In genomic region chr3:36530345-36530744, GRCm38 (mm10) we compare ENCODE assay signal across 12 mouse cellular contexts. TPM values are rescaled to one million over a fixed set of nuclear protein-coding genes. Genes with fewer than 3 reads are reported as not detected.
A peak's percentile ranks its signal among the peaks of the same experiment; 100 is the strongest.
DNase-seq lines count a peak whose midpoint lies in the region; ATAC-seq and TF ChIP-seq lines count a peak whose summit lies in the region.
"Had no signal": no experiment of that assay in that cellular context is flagged by ENCODE, and none has a peak within 500 bp of the region (broad histone marks: within the 10 kb centered on the region; RNA-seq: fewer than 3 reads in every experiment).

No protein-coding gene starts in this region.

- no peak overlapping the region for H3K27ac ChIP-seq in forebrain, embryonic 14.5 days (ENCODE audit: low read depth, low read length)
- H3K27ac ChIP-seq in forebrain, embryonic 12.5 days, result no peak overlapping the region
- H3K27ac ChIP-seq in gastrocnemius, adult 2 months, result no peak overlapping the region

- no peak for TF ChIP-seq CTCF in gastrocnemius, adult 2 months (IDR thresholded peaks at IDR 0.05)

- no peak overlapping the region for H3K9ac ChIP-seq in forebrain, embryonic 14.5 days (ENCODE audit: low read length)
- no peak overlapping the region for H3K9ac ChIP-seq in forebrain, embryonic 12.5 days

- no peak overlapping the region for H3K4me2 ChIP-seq in forebrain, embryonic 14.5 days (ENCODE audit: low read length)
- H3K4me2 ChIP-seq in forebrain, embryonic 12.5 days, result no peak overlapping the region
- H3K4me2 ChIP-seq: liver, embryonic 11.5 days had no signal

- peak; percentile 69; the same call in 1 of the 2 replicates for ATAC-seq in forebrain, embryonic 14.5 days
- no peak for ATAC-seq in forebrain, embryonic 12.5 days (ENCODE audit: low FRiP score)
- peak; percentile 79 for ATAC-seq in frontal cortex, adult (ENCODE audit: low TSS enrichment)
- ATAC-seq: Patski had no signal

- H3K36me3 ChIP-seq in forebrain, embryonic 14.5 days (ENCODE audit: control insufficient read depth, insufficient read depth, low read length), result no peaks in the 10 kb centered on the region
- H3K36me3 ChIP-seq in forebrain, embryonic 12.5 days (replicated peaks), result no peaks in the 10 kb centered on the region

- 78% methylated on average over 6 of the region's 6 CpGs for WGBS in forebrain, embryonic 14.5 days
- WGBS in forebrain, embryonic 12.5 days, result 88% methylated on average over 6 of the region's 6 CpGs

- intact Hi-C loops in heart, postnatal 36 days (cut with DNase I), result no loop called here
- intact Hi-C loops in gastrocnemius, adult 2 months (cut with DNase I), result no loop called here

- no peaks in the 10 kb centered on the region for H3K27me3 ChIP-seq in forebrain, embryonic 14.5 days (replicated peaks; ENCODE audit: control insufficient read depth, insufficient read depth, low read length)
- peaks cover 25% of the 10 kb centered on the region; the same call in 1 of the 2 replicates for H3K27me3 ChIP-seq in forebrain, embryonic 12.5 days

- peaks cover 10% of the 10 kb centered on the region; the same call in 1 of the 2 replicates for H3K4me1 ChIP-seq in forebrain, embryonic 14.5 days (ENCODE audit: control insufficient read depth, insufficient read depth, low read length)
- H3K4me1 ChIP-seq in forebrain, embryonic 12.5 days, result peaks cover 10% of the 10 kb centered on the region; the same call in 1 of the 2 replicates

- no peaks in the 10 kb centered on the region for H3K9me3 ChIP-seq in forebrain, embryonic 14.5 days (replicated peaks; ENCODE audit: control insufficient read depth, low read length)
- no peaks in the 10 kb centered on the region for H3K9me3 ChIP-seq in forebrain, embryonic 12.5 days

- H3K4me3 ChIP-seq in forebrain, embryonic 14.5 days (ENCODE audit: low read depth, low read length), result no peak overlapping the region
- no peak overlapping the region for H3K4me3 ChIP-seq in forebrain, embryonic 12.5 days (replicated peaks)
- no peak overlapping the region for H3K4me3 ChIP-seq in gastrocnemius, adult 2 months

- peak; percentile 64 for DNase-seq in forebrain, embryonic 14.5 days (ENCODE audit: low spot score)
- DNase-seq in heart, postnatal 36 days, result peak; percentile 51 to 54
- peak; percentile 66 for DNase-seq in lung, postnatal 14 days
- DNase-seq in embryo, embryonic 9.5 days (ENCODE audit: extremely low spot score), result no peak
- DNase-seq in gastrocnemius, adult 2 months, result no peak
- DNase-seq in urinary bladder, postnatal 10 days (ENCODE audit: low spot score), result no peak
- DNase-seq: kidney, adult 18-20 months; spleen, adult 18-20 months had no signal

RNA-seq across cellular contexts. Expression of gene Gm11549, which starts 8.7 kb away (rescaled TPM):
- polyA plus RNA-seq in forebrain, embryonic 14.5 days (2014; fragmentation: Nextera tagmentation; extraction: Ambion mirVana), result 0.10 and 0.37 TPM in 2 replicates
- polyA plus RNA-seq in forebrain, embryonic 12.5 days (2016; fragmentation: Nextera tagmentation; extraction: Ambion mirVana), result 1.1 and 1.4 TPM in 2 replicates
- total RNA-seq in heart, postnatal 36 days (2021), result not detected
- not detected for total RNA-seq in gastrocnemius, adult 2 months (2021)
- polyA plus RNA-seq: liver, embryonic 11.5 days; Patski had no signal

RNA-seq across cellular contexts. Expression of gene Exosc9, which starts 22.1 kb away (rescaled TPM):
- polyA plus RNA-seq in forebrain, embryonic 14.5 days (2014; fragmentation: Nextera tagmentation; extraction: Ambion mirVana), result 92.1 and 93.0 TPM in 2 replicates
- 84.2 and 86.1 TPM in 2 replicates for polyA plus RNA-seq in forebrain, embryonic 12.5 days (2016; fragmentation: Nextera tagmentation; extraction: Ambion mirVana)
- total RNA-seq in heart, postnatal 36 days (2021), result 10 to 100 TPM; 17.0 to 18.4 TPM
- total RNA-seq in gastrocnemius, adult 2 months (2021), result 10 to 100 TPM; 16.3 to 16.9 TPM

RNA-seq across cellular contexts. Expression of gene Ccna2, which starts 41.6 kb away (rescaled TPM):
- 116 and 143 TPM in 2 replicates for polyA plus RNA-seq in forebrain, embryonic 14.5 days (2014; fragmentation: Nextera tagmentation; extraction: Ambion mirVana)
- 244 and 260 TPM in 2 replicates for polyA plus RNA-seq in forebrain, embryonic 12.5 days (2016; fragmentation: Nextera tagmentation; extraction: Ambion mirVana)
- total RNA-seq in heart, postnatal 36 days (2021), result 1 to 10 TPM; 1.5 TPM
- under 1 TPM; 0.13 to 0.14 TPM for total RNA-seq in gastrocnemius, adult 2 months (2021)

RNA-seq across cellular contexts. Expression of gene 1810062G17Rik, which starts 54.6 kb away (rescaled TPM):
- polyA plus RNA-seq in forebrain, embryonic 14.5 days (2014; fragmentation: Nextera tagmentation; extraction: Ambion mirVana), result 0.25 TPM in 1 of 2 replicates, not detected in the other
- 0.45 and 0.57 TPM in 2 replicates for polyA plus RNA-seq in forebrain, embryonic 12.5 days (2016; fragmentation: Nextera tagmentation; extraction: Ambion mirVana)
- total RNA-seq in heart, postnatal 36 days (2021), result under 1 TPM in 1 of 2 experiments, not detected in 1; 0.30 TPM
- total RNA-seq in gastrocnemius, adult 2 months (2021), result not detected

RNA-seq across cellular contexts. Expression of gene Anxa5, which starts 54.7 kb away (rescaled TPM):
- 62.7 and 65.8 TPM in 2 replicates for polyA plus RNA-seq in forebrain, embryonic 14.5 days (2014; fragmentation: Nextera tagmentation; extraction: Ambion mirVana)
- polyA plus RNA-seq in forebrain, embryonic 12.5 days (2016; fragmentation: Nextera tagmentation; extraction: Ambion mirVana), result 67.5 and 75.3 TPM in 2 replicates
- 100 to 1,000 TPM; 140 to 143 TPM for total RNA-seq in heart, postnatal 36 days (2021)
- total RNA-seq in gastrocnemius, adult 2 months (2021), result 10 to 100 TPM; 35.1 to 55.7 TPM

Comparison
In these comparisons a context has a peak if more than half of its experiments do, and no peak if none do; other contexts are left out.
1. DNase-seq: peak in forebrain, embryonic 14.5 days (single experiment), heart, postnatal 36 days (2 of 2) and lung, postnatal 14 days (single experiment); none in embryo, embryonic 9.5 days (single experiment), gastrocnemius, adult 2 months (single experiment) and urinary bladder, postnatal 10 days (single experiment).